Mouse (Mus musculus) gastrocnemius, postnatal 36 days (tissue): ENCODE results near the gene Rab2b. TPM values are rescaled to one million over a fixed set of nuclear protein-coding genes. Genes with fewer than 3 reads are reported as not detected.

Source experiments
- DNase-seq, 2 experiments: peaks; one replicate each; pipeline ENCODE4 v3.0.0; 2022
- intact Hi-C: fragments of 180-260 bp; cut with DNase I; formaldehyde crosslinking; loops from one replicate; pipeline ENCODE4 v1.15.1; 2025
- total RNA-seq, 2 experiments: library from RNA; stranded (reverse); gene quantifications; 2 replicates each; pipeline ENCODE4 v1.2.3; 2021

Gene Rab2b
- total RNA-seq, 2 experiments from 2014 or later, result 2.0 to 3.0 TPM

DNA sequence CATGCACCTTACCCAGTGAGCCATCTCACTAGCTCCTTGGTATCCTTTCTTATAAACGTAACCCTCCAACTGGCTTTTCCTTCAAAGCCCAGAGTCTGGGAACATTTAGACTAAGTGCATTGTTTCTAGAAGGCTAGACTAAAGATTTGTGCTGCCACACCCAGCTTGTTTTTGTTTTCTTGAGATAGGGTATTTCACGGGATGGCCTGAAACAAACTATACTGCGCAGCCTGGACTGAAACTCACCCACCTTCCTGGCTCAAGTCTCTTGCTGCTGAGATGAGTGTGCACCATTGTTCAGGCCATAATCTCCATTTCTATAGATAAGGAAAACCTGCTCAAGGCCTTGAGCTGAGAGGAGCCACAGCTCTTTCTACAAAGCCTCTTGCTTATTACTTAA is 4.8 kb upstream of the Rab2b start:
- intact Hi-C loops, result no loop called here
- DNase-seq, result no peak

DNA sequence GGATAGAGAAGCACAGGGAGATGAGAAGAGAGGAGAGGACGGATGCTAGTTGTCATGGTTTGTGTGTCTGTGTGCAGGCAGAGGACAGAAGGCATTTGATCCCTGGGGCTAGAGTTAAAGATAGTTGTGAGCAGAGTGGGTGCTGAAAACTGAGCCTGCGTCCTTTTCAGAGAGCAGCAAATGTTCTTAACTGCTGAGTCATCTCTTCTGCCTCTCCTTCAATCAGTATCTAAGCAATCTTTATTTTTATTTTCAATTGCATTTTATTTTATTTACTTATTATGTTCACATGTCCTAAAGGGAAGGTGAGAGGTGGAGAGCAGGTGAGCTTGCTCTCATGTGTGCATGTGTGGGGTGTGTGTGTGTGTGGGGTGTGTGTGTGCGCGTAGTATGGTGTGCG is 4.3 kb upstream of the Rab2b start:
- no peak for DNase-seq
- intact Hi-C loops, result no loop called here

DNA sequence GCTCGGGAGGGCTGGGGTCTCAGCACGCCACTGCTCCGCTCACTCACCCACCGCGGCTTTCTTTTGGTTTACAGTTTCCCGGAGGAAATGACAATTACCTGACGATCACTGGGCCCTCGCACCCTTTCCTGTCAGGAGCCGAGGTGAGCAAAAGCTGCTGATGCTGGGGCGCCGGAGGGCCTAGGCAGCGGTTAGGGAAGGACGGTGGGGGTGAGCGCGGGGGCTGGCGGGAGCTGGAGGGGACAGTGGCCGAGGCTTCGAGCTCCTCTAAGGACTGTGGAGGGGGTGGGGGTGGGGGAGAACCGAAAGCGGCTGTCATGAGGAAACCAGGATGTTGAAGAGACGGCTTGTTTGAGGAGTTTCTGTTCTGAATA is 389 bp upstream of the Rab2b start:
- DNase-seq, result no peak
- intact Hi-C loops, result loop anchor here (2.0 kb wide), 1 partner anchor 23 kb away; the partner anchor contains the start of gene Chd8

DNA sequence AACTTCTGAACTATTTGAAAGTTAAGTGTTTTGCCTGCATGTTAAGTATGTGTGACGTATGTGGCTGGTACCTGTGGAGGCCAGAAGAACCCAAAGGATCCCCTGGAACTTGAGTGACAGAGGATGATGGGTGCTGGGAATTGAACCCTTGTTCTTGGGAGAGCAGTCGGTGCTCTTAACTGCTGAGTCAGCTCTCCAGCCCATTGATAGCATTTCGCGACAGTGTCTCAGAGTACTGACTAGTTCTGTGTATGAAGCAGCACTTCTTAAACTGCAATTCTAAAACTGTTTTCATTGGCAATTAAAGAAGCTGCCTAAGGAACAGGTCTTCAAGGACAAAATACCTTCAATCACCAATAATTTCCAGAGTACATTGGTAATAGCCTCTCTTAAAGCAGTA is 2.1 kb downstream of the Rab2b start:
- intact Hi-C loops, result no loop called here
- no peak for DNase-seq

DNA sequence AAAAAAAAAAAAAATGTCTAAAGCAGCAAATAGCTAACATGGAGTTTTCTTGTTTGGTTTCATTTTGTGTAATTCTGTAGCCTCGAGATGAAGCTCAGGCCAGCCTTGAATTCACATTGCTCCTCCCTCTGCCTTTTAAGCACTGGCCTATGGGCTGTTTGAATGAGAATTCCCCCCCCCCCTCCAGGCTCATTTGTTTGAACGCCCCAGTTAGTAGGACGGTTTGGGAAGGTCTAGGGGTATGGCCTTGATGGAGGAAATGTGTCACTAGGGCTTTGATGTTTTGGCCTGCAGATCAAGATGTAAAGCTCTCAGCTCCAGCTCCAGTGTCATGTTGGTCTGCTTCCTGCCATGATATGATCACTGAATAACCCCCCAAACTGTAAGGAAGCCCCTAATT is 6.6 kb downstream of the Rab2b start:
- intact Hi-C loops, result no loop called here
- no peak for DNase-seq

DNA sequence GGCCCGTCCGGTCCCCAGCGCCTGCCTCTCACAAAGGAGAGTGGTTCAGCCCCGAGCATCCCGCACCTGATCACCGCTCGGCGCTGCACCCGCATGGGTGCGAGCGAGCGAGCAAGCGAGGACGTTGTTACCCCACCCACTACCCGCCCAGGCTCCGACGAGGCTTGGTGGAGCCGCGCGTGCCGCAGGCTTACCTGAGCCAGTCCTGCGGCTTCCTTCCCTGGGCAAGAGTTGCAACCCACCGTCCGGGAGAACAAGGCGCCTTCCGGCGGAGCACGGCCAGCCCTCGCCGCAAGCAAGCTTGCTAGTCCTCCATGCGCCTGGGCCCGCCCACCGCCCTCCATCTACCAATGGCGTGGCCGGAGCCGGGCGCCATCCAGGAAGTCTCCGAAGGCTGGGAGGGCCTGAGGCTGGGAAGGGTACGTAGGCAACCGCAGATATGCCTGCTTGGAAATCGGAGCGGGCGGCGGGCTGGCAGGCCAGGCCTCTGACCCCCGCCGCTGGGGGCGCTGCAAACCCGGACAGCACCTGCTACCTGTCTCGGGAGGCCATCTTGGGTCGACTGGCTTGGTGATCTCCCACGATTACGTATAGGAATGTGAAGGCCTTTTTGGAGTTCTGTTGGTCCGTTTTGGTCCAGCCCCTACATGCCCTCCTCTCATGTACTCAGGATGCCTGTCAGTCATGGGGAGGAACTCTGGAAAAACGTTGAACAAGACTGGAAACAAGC is 21.7 kb downstream of the Rab2b start, which contains the start of gene Chd8:
TSS of gene Chd8 (minus strand) at position 297 of the 730 bp plus-strand sequence.
- peak; percentile 96 to 97 for DNase-seq
- intact Hi-C loops, result loop anchor here (2.0 kb wide), 1 partner anchor 21 kb away; the partner anchor contains the start of genes Rab2b and Tox4

DNA sequence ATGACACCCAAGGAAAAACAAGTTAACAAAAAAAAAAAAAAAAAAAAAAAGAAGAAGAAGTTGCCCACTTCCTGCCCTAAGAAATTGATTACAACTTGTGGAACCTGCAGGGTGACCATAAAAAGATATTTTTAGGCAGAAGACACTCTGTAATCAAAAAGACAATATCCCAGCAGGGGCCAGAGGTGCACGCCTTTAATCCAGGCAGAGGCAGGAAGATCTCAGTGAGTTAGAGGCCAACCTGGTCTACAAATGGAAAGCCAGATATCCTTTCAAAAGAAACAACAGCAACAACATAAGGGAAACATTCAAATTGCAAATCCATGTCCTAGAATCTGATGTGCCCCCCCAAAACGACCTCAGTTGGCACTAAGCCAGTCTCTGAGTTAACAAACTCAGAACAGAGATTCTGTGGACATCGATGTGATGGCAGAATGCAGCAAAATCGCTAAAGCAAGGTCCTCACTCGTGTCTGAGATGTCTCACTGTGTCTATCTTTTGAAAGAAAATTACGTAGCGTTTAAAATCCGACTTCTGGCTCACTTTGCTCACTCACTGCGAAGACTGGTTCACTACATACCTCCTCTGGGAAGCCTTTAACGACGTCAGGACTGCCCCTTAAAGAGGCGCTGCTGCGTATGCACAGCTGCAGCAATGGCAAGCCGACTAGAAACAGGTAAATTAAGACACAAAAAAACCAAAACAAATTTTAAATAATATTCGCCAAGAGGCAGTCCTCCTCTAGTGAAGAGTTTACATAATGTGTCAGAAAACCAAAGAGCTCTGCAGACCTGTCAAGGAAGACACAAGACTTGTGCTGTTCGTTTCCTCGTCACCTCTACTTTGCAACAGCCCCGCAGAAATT is 22.8 kb downstream of the Rab2b start:
- intact Hi-C loops, result loop anchor here (2.0 kb wide), 1 partner anchor 22 kb away; the partner anchor contains the start of genes Rab2b and Tox4
- no peak for DNase-seq

DNA sequence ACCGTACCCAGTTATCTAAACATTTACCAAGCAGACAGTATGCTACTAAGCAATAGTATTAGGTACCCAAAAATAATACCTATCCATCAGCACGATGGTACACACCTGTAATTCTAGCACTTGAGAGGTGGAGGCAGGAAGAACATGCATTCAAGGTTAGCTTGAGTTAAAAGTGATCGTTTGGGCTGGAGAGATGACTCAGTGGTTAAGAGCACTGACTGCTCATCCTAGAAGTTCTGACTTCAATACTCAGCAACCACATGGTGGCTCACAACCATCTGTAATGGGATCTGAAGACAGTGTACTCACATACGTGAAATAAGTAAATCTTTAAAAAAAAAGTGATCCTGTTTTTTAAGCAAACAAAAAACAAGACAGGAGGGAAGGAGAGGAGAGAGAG is 33.2 kb downstream of the Rab2b start:
- no peak for DNase-seq
- intact Hi-C loops, result no loop called here

DNA sequence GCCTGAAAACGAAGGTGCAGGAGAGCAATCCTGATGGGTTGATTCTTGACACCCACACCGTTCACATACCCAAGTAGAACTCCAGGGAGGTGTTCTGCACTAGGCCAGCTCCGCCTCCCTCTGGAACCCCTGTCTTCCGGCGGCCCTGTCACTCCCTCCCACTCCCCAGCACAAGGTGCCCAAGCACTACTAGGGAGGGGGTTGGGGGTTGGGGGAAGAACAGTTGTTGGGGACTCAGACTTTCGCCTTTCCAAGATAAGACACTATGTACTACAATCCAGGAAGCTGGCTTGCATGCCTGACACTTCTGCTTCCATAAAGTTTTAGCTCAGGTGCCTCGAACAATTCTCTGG is 34.7 kb downstream of the Rab2b start:
- DNase-seq, result no peak
- intact Hi-C loops, result no loop called here

DNA sequence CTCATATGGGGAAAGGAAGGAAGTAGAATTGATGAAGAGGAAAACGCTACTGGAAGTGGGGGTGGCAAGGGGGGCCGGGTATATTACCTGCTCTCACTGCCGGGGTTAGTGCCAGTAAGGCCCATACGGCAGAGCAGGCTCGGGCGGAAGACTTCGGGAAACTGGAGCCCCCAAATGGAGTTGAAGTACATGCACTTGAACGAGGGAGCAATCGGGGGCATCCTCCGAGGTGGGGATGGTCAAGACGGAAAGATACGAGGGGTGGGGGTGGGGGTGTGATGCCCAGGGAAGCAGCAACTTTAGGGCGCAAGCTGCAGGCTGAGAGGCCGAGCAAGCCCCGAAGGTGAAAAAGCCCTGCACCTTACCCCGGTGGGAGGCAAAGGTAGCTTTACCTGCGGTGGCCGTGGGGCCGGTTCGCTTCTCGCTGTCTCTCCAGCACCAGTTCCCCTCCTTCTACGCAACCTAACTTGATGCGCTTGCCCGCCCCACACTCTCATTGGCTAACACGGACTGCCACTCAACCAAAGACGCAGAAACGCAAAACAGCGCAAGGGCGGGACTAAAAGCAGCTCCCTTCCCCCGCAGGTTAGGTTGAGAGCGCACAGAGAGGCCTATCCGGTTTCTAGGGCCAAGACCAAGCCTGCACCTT is 35.2 kb downstream of the Rab2b start:
- intact Hi-C loops, result no loop called here
- DNase-seq, result peak; percentile 97 to 99

DNA sequence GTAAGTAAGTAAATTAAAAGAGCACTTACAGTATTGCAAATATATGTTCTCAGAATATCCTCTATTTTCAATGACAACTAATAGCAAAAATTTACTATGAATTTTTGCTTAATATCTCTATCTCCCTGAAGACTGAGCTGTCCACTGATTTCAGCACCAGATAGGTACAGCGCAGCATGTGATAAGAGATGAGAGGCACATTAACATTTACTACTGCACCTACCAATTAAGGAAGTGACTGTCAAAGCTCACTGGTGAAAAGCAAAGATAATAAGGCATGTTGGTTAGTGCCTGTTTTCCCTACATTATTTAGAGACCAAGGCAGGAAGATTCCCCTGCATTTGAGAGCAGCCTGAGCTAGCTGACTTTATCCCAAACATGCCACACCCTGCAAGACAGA is 43.1 kb downstream of the Rab2b start:
- intact Hi-C loops, result no loop called here

DNA sequence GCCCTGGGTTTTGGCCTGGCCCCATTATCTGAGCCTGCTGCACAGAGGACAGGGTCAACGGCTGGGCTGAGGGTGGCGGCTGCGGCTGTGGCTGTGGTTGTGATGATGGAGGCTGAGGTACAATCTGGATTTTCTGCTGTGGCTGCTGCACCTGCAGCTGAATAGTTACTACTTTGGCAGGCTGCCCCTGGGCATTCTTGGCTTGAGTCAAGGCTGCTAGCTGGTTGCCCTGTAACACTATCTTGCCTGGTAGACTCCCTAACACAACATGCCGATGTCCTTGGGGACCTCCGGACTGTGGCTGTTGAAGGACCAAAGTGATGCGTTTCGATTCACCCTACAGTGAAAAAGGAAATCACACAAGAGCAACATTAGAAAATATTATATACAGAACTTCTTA is 44.2 kb downstream of the Rab2b start:
- intact Hi-C loops, result no loop called here

More for the DNA sequence above, 43.1 kb downstream of the Rab2b start:
- no peak for DNase-seq

DNA sequence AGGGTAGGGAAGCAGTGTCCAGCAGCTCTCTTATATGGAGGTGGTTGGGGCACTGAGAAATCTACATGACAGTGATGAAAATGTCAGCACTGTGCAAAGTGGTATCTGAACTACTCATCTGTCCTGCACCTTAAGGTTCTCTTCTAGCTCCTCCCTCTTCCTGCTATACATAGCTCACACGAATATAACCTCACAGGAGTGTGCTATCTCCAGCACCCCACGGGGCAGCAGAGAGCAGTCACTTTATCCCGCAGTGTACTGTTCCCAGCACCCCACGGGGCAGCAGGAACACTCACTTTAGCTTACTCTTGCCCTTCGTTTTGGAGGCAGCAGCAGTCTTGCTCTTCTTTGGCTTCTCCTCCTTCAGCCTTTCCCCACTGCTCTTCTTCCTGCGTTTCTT is 47.1 kb downstream of the Rab2b start:
- intact Hi-C loops, result no loop called here

More for the DNA sequence above, 44.2 kb downstream of the Rab2b start:
- DNase-seq, result peak; percentile 17 to 22

DNA sequence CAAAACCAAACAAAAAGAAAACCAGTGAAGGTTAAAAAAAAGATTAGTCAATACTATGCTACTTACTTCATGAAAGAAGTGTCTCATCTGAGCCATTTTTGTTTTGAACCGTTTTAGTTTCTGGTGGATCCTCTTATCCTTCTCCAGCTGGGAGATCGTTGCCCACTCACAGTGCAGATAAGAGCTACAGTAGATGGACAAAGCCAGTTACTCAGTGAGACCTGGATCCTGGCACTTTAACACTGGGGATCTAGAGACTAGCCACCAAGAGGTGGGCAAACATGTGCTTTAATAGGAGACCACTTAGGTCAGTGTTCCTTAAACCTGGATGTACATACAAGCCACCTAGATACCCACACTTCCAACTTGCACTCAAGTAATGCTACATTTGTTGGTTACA is 53.4 kb downstream of the Rab2b start:
- DNase-seq, result no peak
- intact Hi-C loops, result no loop called here

More for the DNA sequence above, 47.1 kb downstream of the Rab2b start:
- DNase-seq, result no peak

DNA sequence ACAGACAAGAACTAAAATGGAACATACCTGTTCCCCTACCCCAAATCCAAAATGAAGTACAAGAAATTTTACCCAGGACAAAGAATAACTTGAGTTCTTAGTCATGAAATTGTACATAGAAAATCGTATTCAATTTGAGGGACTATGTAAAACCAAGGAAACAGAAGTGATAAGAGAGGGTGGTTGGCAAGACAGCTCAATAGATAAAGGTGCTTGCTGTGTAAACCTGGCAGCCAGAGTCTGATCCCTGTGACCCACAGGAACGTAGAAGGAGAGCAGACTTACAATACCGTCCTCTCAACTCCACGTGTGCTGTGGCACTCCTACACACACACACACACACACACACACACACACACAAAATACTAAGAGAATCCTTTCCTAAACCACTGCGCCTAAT is 62.1 kb downstream of the Rab2b start:
- DNase-seq, result no peak
- intact Hi-C loops, result loop anchor here (5.0 kb wide), 1 partner anchor 35 kb away; no protein-coding TSS in a partner anchor

Other genes starting within 250 kb of the Rab2b start
- not detected for gene Olfr221, start 237.1 kb downstream of the Rab2b start, total RNA-seq
- gene Hnrnpc, start 175.5 kb downstream of the Rab2b start, total RNA-seq, result 10 to 100 TPM; 71.0 to 74.4 TPM
- gene Rpgrip1, start 168.8 kb downstream of the Rab2b start, total RNA-seq, result not detected
- 10 to 100 TPM; 10.1 to 13.7 TPM for gene Supt16, start 82.1 kb downstream of the Rab2b start, total RNA-seq
- 10 to 100 TPM; 26.6 to 30.8 TPM for gene Chd8, start 21.8 kb downstream of the Rab2b start, total RNA-seq
- gene Tox4, start 399 bp downstream of the Rab2b start, total RNA-seq, result 10 to 100 TPM; 43.5 to 46.1 TPM
- 10 to 100 TPM; 11.4 to 14.2 TPM for gene Mettl3, start 25.6 kb upstream of the Rab2b start, total RNA-seq
- under 1 TPM; 0.56 to 0.79 TPM for gene Sall2, start 49.2 kb upstream of the Rab2b start, total RNA-seq
- gene Olfr1513, start 76.9 kb upstream of the Rab2b start, total RNA-seq, result not detected
- gene Olfr1512, start 99.6 kb upstream of the Rab2b start, total RNA-seq, result not detected
- not detected for gene Olfr1511, start 117.8 kb upstream of the Rab2b start, total RNA-seq
- not detected for gene Olfr1510, start 134.8 kb upstream of the Rab2b start, total RNA-seq
- gene Olfr1509, start 163.4 kb upstream of the Rab2b start, total RNA-seq, result not detected
- gene Olfr1508, start 187.9 kb upstream of the Rab2b start, total RNA-seq, result not detected
- not detected for gene Olfr1507, start 216.2 kb upstream of the Rab2b start, total RNA-seq